Mouse (Mus musculus): ENCODE results near the gene Pax7.

- TF ChIP-seq CTCF (conservative IDR thresholded peaks at IDR 0.05; ENCODE audit: insufficient read depth, insufficient read length, low read depth, low read length) (no peak), POLR2A (IDR thresholded peaks at IDR 0.05; ENCODE audit: low read depth, low read length) (no peak)
These were observed 88.4 kb downstream of the Pax7 start for GRCm38 (mm10) chr4:139744765-139745395.

All from kidney, adult 2 months (tissue).